Mouse (Mus musculus): ENCODE results near the gene Elmsan1. TPM values are rescaled to one million over a fixed set of nuclear protein-coding genes. Genes with fewer than 3 reads are reported as not detected.

Elmsan1 gene
- polyA plus RNA-seq, 1 experiment from 2014 or later = 5.8 TPM

- 88% methylated on average over 6 of the region's 6 CpGs for WGBS
- Histone ChIP-seq H3K9ac (ENCODE audit: low read depth, low read length) (no peak overlapping the region), H3K4me2 (ENCODE audit: low read length) (no peak overlapping the region), H3K9me3 (replicated peaks; ENCODE audit: low read length) (no peaks in the 10 kb centered on the region), H3K4me1 (replicated peaks; ENCODE audit: insufficient read depth, low read length) (no peaks in the 10 kb centered on the region), H3K4me3 (replicated peaks; ENCODE audit: low read depth, low read length) (no peak overlapping the region), H3K27ac (no peak overlapping the region), H3K27me3 (ENCODE audit: insufficient read depth, low read length) (no peaks in the 10 kb centered on the region), H3K36me3 (ENCODE audit: insufficient read depth, low read length) (0 out of 2 replicates have a peak, but pooled peaks cover 7% of the 10 kb centered on the region)
- ATAC-seq (replicated peaks; ENCODE audit: low FRiP score, low read depth) = no peak
- DNase-seq (ENCODE audit: low spot score) = no peak
- TF ChIP-seq CTCF (IDR thresholded peaks at IDR 0.05; ENCODE audit: low read depth) = no peak
Observed at GRCm38 (mm10) chr12:84128576-84128975, 90.1 kb downstream of the Elmsan1 start.

- H3K4me3 ChIP-seq (replicated peaks; ENCODE audit: low read depth, low read length) = no peak overlapping the region
- no peak overlapping the region for H3K27ac ChIP-seq
- no peaks in the 10 kb centered on the region for H3K4me1 ChIP-seq (replicated peaks; ENCODE audit: insufficient read depth, low read length)
- no peaks in the 10 kb centered on the region for H3K27me3 ChIP-seq (ENCODE audit: insufficient read depth, low read length)
- H3K9me3 ChIP-seq (replicated peaks; ENCODE audit: low read length) = no peaks in the 10 kb centered on the region
- ATAC-seq (replicated peaks; ENCODE audit: low FRiP score, low read depth) (no peak), DNase-seq (ENCODE audit: low spot score) (no peak)
- WGBS = 83% methylated on average over 2 of the region's 2 CpGs
- no peak overlapping the region for H3K9ac ChIP-seq (ENCODE audit: low read depth, low read length)
- H3K36me3 ChIP-seq (ENCODE audit: insufficient read depth, low read length) = 0 out of 2 replicates have a peak, but pooled peaks cover 4% of the 10 kb centered on the region
- no peak overlapping the region for H3K4me2 ChIP-seq (ENCODE audit: low read length)
- TF ChIP-seq CTCF (IDR thresholded peaks at IDR 0.05; ENCODE audit: low read depth) = no peak
Observed at GRCm38 (mm10) chr12:84126899-84127298, 91.8 kb downstream of the Elmsan1 start.

- no peak overlapping the region for H3K4me2 ChIP-seq (ENCODE audit: low read length)
- no peak overlapping the region for H3K4me3 ChIP-seq (replicated peaks; ENCODE audit: low read depth, low read length)
- H3K4me1 ChIP-seq (replicated peaks; ENCODE audit: insufficient read depth, low read length) = no peaks in the 10 kb centered on the region
- no peaks in the 10 kb centered on the region for H3K36me3 ChIP-seq (ENCODE audit: insufficient read depth, low read length)
- 67% methylated on average over 12 of the region's 12 CpGs for WGBS
- no peaks in the 10 kb centered on the region for H3K27me3 ChIP-seq (ENCODE audit: insufficient read depth, low read length)
- H3K9ac ChIP-seq (ENCODE audit: low read depth, low read length) = no peak overlapping the region
- DNase-seq (ENCODE audit: low spot score) (no peak), ATAC-seq (replicated peaks; ENCODE audit: low FRiP score, low read depth) (no peak)
- H3K27ac ChIP-seq = no peak overlapping the region
- H3K9me3 ChIP-seq (replicated peaks; ENCODE audit: low read length) = no peaks in the 10 kb centered on the region
- no peak for TF ChIP-seq CTCF (IDR thresholded peaks at IDR 0.05; ENCODE audit: low read depth)
Observed at GRCm38 (mm10) chr12:84125892-84126291, 92.8 kb downstream of the Elmsan1 start.

- Histone ChIP-seq H3K4me1 (replicated peaks; ENCODE audit: insufficient read depth, low read length) (0 out of 2 replicates have a peak, but pooled peaks cover 7% of the 10 kb centered on the region), H3K27me3 (ENCODE audit: insufficient read depth, low read length) (no peaks in the 10 kb centered on the region), H3K27ac (no peak overlapping the region), H3K4me3 (replicated peaks; ENCODE audit: low read depth, low read length) (no peak overlapping the region), H3K36me3 (ENCODE audit: insufficient read depth, low read length) (no peaks in the 10 kb centered on the region), H3K9ac (ENCODE audit: low read depth, low read length) (no peak overlapping the region), H3K9me3 (replicated peaks; ENCODE audit: low read length) (no peaks in the 10 kb centered on the region), H3K4me2 (ENCODE audit: low read length) (no peak overlapping the region)
- whole genome bisulfite sequencing = 96% methylated on average over 5 of the region's 5 CpGs
- ATAC-seq (replicated peaks; ENCODE audit: low FRiP score, low read depth) (no peak), DNase-seq (ENCODE audit: low spot score) (no peak)
- no peak for TF ChIP-seq CTCF (IDR thresholded peaks at IDR 0.05; ENCODE audit: low read depth)
Observed at GRCm38 (mm10) chr12:84119584-84119983, 99.1 kb downstream of the Elmsan1 start.

- ATAC-seq (replicated peaks; ENCODE audit: low FRiP score, low read depth) = peak; percentile 94
- 3% methylated on average over 31 of the region's 35 CpGs for WGBS
Observed at GRCm38 (mm10) chr12:84114153-84114994, 104.3 kb downstream of the Elmsan1 start, which contains the start of gene Dnal1. TSS of gene Dnal1 (plus strand) at chr12:84114366.

GRCm38 (mm10) chr12:84113676-84114075 lies 105.0 kb downstream of the Elmsan1 start:
- Histone ChIP-seq H3K27me3 (ENCODE audit: insufficient read depth, low read length) (no peaks in the 10 kb centered on the region), H3K36me3 (ENCODE audit: insufficient read depth, low read length) (no peaks in the 10 kb centered on the region), H3K9ac (ENCODE audit: low read depth, low read length) (no peak overlapping the region), H3K27ac (no peak overlapping the region), H3K4me3 (replicated peaks; ENCODE audit: low read depth, low read length) (peak overlapping the region; percentile 79), H3K9me3 (replicated peaks; ENCODE audit: low read length) (no peaks in the 10 kb centered on the region), H3K4me2 (ENCODE audit: low read length) (peak overlapping the region; percentile 86), H3K4me1 (replicated peaks; ENCODE audit: insufficient read depth, low read length) (0 out of 2 replicates have a peak, but pooled peaks cover 8% of the 10 kb centered on the region)
- no peak for TF ChIP-seq CTCF (IDR thresholded peaks at IDR 0.05; ENCODE audit: low read depth)
- DNase-seq (ENCODE audit: low spot score) (no peak), ATAC-seq (replicated peaks; ENCODE audit: low FRiP score, low read depth) (no peak)
- WGBS = 38% methylated on average over 6 of the region's 6 CpGs

More at GRCm38 (mm10) chr12:84114153-84114994, 104.3 kb downstream of the Elmsan1 start, which contains the start of gene Dnal1:
- H3K9me3 ChIP-seq (replicated peaks; ENCODE audit: low read length) = no peaks in the 10 kb centered on the region
- 0 out of 2 replicates have a peak, but pooled peaks cover 8% of the 10 kb centered on the region for H3K4me1 ChIP-seq (replicated peaks; ENCODE audit: insufficient read depth, low read length)
- H3K27ac ChIP-seq = no peak within 1 kb of the TSS
- H3K27me3 ChIP-seq (ENCODE audit: insufficient read depth, low read length) = no peaks in the 10 kb centered on the region
- DNase-seq (ENCODE audit: low spot score) = peak; percentile 96
- peak within 1 kb of the TSS; percentile 63 for H3K9ac ChIP-seq (ENCODE audit: low read depth, low read length)
- peak within 1 kb of the TSS; percentile 86 for H3K4me2 ChIP-seq (ENCODE audit: low read length)
- TF ChIP-seq CTCF (IDR thresholded peaks at IDR 0.05; ENCODE audit: low read depth) = peak; percentile 12; the same call in 1 of the 2 replicates
- H3K4me3 ChIP-seq (replicated peaks; ENCODE audit: low read depth, low read length) = peak within 1 kb of the TSS; percentile 79
- no peaks in the 10 kb centered on the region for H3K36me3 ChIP-seq (ENCODE audit: insufficient read depth, low read length)
